ENCODE assay signal across 16 mouse cellular contexts in the genomic region with DNA sequence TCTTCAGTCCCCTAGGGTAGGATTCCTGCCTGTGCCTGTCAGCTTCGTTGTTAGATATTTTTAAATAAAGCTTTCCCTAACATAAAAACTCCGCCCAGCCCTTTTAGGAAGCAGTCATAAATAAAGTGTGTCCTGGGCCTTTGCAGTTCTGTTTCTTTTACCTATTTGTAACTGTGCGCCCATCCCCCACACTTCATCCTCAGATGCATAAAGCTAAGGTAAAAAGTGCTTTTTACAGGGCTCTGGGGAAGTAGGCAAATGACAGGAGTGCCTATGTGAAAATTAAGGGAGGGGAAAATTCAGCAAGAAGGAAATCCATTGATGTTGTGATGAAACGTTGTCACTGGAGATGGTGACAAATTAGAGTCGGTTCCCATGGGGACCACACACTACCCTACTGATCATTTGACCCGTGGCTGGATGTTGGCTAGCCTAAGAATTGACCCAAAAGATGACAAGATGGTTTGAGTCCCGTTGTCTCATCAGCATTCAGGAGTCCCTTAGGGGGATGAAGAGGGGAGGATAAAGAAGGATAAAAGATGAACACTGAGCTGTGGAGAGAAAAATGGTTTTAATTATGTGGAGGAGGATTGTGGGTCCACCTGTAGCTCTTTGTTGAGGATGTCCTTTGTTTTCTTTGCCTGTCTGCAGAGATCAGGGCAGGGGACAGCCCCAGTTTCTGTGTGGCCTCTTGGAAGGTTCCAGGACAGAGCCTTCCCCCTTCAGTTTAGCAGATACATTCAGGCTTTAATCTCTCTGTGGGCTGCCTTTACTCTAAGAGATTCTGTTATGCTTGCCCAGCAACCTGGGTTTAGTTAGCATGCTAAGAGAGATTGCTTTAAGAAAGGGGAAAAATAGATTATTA.
A peak's percentile ranks its signal among the peaks of the same experiment; 100 is the strongest.
DNase-seq lines count a peak whose midpoint lies in the region; ATAC-seq lines count a peak whose summit lies in the region.
"Had no signal": no experiment of that assay in that cellular context is flagged by ENCODE, and none has a peak within 500 bp of the region (broad histone marks: within the 10 kb centered on the region; RNA-seq: fewer than 3 reads in every experiment).

No protein-coding gene starts in this region.

- no peak overlapping the region for H3K9ac ChIP-seq in embryonic facial prominence, embryonic 13.5 days
- no peak overlapping the region for H3K9ac ChIP-seq in forebrain, embryonic 15.5 days (replicated peaks)
- H3K9ac ChIP-seq in limb, embryonic 12.5 days (replicated peaks) = no peak overlapping the region
- H3K9ac ChIP-seq in neural tube, embryonic 12.5 days = no peak overlapping the region
- H3K9ac ChIP-seq: liver, postnatal 0 days had no signal

- H3K27me3 ChIP-seq in embryonic facial prominence, embryonic 13.5 days = no peaks in the 10 kb centered on the region
- H3K27me3 ChIP-seq in forebrain, embryonic 15.5 days = no peaks in the 10 kb centered on the region
- H3K27me3 ChIP-seq in limb, embryonic 12.5 days = no peaks in the 10 kb centered on the region
- H3K27me3 ChIP-seq in neural tube, embryonic 12.5 days (replicated peaks) = no peaks in the 10 kb centered on the region
- H3K27me3 ChIP-seq: CH12.LX; megakaryocyte, embryonic 14.5 days had no signal

- no peak for DNase-seq in spleen, postnatal 36 days (ENCODE audit: low spot score in 2 of 2)
- no peak for DNase-seq in liver
- no peak for DNase-seq in spleen, postnatal 4 days (ENCODE audit: low spot score in 2 of 2)
- DNase-seq: cerebellum, postnatal 10 days; heart, adult 11 months; heart, postnatal 14 days; kidney, adult 11 months; left cerebral cortex, postnatal 4 days; liver, postnatal 0 days; right cerebral cortex, postnatal 25 days had no signal

- no peaks in the 10 kb centered on the region for H3K36me3 ChIP-seq in embryonic facial prominence, embryonic 13.5 days
- H3K36me3 ChIP-seq in forebrain, embryonic 15.5 days = no peaks in the 10 kb centered on the region
- no peaks in the 10 kb centered on the region; the same call in 1 of the 2 replicates for H3K36me3 ChIP-seq in limb, embryonic 12.5 days
- no peaks in the 10 kb centered on the region for H3K36me3 ChIP-seq in neural tube, embryonic 12.5 days

- H3K27ac ChIP-seq in embryonic facial prominence, embryonic 13.5 days = peak overlapping the region; percentile 39; the same call in 1 of the 2 replicates
- no peak overlapping the region for H3K27ac ChIP-seq in forebrain, embryonic 15.5 days (replicated peaks)
- peak overlapping the region; percentile 56; the same call in 1 of the 2 replicates for H3K27ac ChIP-seq in limb, embryonic 12.5 days
- no peak overlapping the region for H3K27ac ChIP-seq in neural tube, embryonic 12.5 days

- H3K4me3 ChIP-seq in embryonic facial prominence, embryonic 13.5 days = no peak overlapping the region
- no peak overlapping the region for H3K4me3 ChIP-seq in forebrain, embryonic 15.5 days
- H3K4me3 ChIP-seq in limb, embryonic 12.5 days (replicated peaks) = no peak overlapping the region
- H3K4me3 ChIP-seq in neural tube, embryonic 12.5 days = no peak overlapping the region
- H3K4me3 ChIP-seq: megakaryocyte, embryonic 14.5 days had no signal

- ATAC-seq in embryonic facial prominence, embryonic 13.5 days (ENCODE audit: insufficient number of reproducible peaks, insufficient read depth, low FRiP score, low TSS enrichment, low read depth) = no peak
- ATAC-seq in forebrain, embryonic 15.5 days (replicated peaks) = peak; percentile 39; the same call in 1 of the 2 replicates
- ATAC-seq in limb, embryonic 12.5 days (ENCODE audit: insufficient number of reproducible peaks, insufficient read depth, low FRiP score, low TSS enrichment, low read depth) = no peak
- no peak for ATAC-seq in neural tube, embryonic 12.5 days (ENCODE audit: low FRiP score, low read depth)
- ATAC-seq: liver, postnatal 0 days had no signal

- WGBS in embryonic facial prominence, embryonic 13.5 days = 31% methylated on average over 7 of the region's 7 CpGs
- 33% methylated on average over 7 of the region's 7 CpGs for WGBS in forebrain, embryonic 15.5 days
- 29% methylated on average over 7 of the region's 7 CpGs for WGBS in limb, embryonic 12.5 days
- 13% methylated on average over 7 of the region's 7 CpGs for WGBS in neural tube, embryonic 12.5 days

- peaks cover 60% of the 10 kb centered on the region for H3K4me1 ChIP-seq in embryonic facial prominence, embryonic 13.5 days
- H3K4me1 ChIP-seq in forebrain, embryonic 15.5 days = peaks cover 15% of the 10 kb centered on the region
- H3K4me1 ChIP-seq in limb, embryonic 12.5 days (replicated peaks) = peaks cover 44% of the 10 kb centered on the region
- peaks cover 42% of the 10 kb centered on the region for H3K4me1 ChIP-seq in neural tube, embryonic 12.5 days

- no peak overlapping the region for H3K4me2 ChIP-seq in embryonic facial prominence, embryonic 13.5 days
- no peak overlapping the region for H3K4me2 ChIP-seq in forebrain, embryonic 15.5 days (replicated peaks)
- no peak overlapping the region for H3K4me2 ChIP-seq in limb, embryonic 12.5 days
- H3K4me2 ChIP-seq in neural tube, embryonic 12.5 days (replicated peaks) = 0 out of 2 replicates have a peak overlapping the region, but pooled peaks have one; percentile 12

- H3K9me3 ChIP-seq in embryonic facial prominence, embryonic 13.5 days = no peaks in the 10 kb centered on the region
- no peaks in the 10 kb centered on the region for H3K9me3 ChIP-seq in forebrain, embryonic 15.5 days
- no peaks in the 10 kb centered on the region for H3K9me3 ChIP-seq in limb, embryonic 12.5 days
- H3K9me3 ChIP-seq in neural tube, embryonic 12.5 days = no peaks in the 10 kb centered on the region
- H3K9me3 ChIP-seq: megakaryocyte, embryonic 14.5 days had no signal

Comparison
In these comparisons a context has a peak if more than half of its experiments do, and no peak if none do; other contexts are left out.
1. H3K27ac ChIP-seq: peak in embryonic facial prominence, embryonic 13.5 days (single experiment) and limb, embryonic 12.5 days (single experiment); none in forebrain, embryonic 15.5 days (single experiment) and neural tube, embryonic 12.5 days (single experiment).